Mouse (Mus musculus): Measurements from ENCODE around the gene Phldb2. TPM values are rescaled to one million over a fixed set of nuclear protein-coding genes. Genes with fewer than 3 reads are reported as not detected.
A peak's percentile ranks its signal among the peaks of the same experiment; 100 is the strongest.

The Phldb2 gene
- total RNA-seq, 2 experiments from 2014 or later, result 7.4 to 10.0 TPM

DNA sequence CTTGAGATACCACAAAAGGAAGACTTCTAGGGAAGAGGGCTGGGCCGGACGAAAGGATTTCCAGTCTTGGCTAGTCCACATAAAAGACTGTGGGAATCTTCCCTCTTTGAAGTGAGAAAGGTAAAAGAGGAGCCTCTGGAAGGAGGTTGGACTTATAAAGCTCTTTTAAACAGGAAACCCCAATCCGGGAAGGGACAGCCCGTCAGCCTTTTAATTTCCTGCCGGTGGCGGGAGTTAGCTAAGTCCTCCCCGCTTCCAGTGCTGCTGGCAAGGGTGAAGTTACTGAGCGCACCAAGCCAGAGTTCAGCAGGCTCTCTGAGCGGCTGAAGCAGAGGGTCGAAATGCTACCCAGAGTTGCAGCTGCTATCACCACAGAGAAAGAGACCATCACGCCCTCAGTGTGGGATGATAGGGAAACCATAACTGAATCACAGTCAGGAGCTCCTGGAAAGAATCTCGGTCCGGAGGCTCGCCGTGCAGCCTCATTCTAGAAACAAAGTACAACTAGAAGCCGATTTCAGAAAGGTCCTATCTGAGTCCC lies 110.0 kb downstream of the Phldb2 start:
- DNase-seq (ENCODE audit: low spot score in 2 of 2), result peak; percentile 5 to 17

DNA sequence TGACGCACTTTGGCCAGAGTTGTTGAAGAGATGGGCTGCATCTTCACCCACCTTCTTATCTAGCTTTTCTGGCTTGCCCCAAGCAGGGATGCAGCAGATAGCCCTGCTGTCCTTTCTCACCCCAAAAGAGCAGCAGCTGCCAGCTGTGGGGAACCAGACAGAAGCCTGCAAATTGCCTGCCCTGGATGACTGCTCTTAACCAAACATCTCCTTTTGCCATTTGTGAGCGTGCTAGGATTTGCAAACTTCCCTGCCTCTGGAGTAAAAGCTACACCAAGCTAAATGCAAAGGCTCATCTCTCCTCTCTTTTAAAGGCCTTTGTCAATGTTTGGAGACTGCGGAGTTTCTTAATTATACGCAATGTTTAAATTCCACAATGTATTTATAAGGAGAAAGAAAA lies 111.0 kb downstream of the Phldb2 start:
- no peak for DNase-seq (ENCODE audit: low spot score in 2 of 2)

DNA sequence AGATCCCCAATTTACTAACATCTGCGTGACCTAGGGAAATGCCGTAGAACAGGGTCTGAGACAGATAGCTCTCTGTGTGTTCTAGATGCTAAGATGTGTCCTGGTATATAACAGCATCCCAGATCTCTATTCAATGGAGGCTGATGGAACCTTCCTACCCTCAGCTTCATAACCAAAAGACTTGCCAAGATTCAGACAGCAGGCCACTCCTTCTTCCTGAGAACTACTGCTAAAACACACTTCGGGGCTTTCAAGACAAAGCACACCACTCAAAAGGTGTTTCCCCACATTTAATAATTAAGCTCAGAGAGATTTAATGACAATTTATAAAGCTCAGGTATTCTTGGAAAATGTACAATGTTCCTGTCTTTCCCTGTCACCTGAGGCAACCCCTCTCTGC lies 111.6 kb downstream of the Phldb2 start:
- no peak for DNase-seq (ENCODE audit: low spot score in 2 of 2)

DNA sequence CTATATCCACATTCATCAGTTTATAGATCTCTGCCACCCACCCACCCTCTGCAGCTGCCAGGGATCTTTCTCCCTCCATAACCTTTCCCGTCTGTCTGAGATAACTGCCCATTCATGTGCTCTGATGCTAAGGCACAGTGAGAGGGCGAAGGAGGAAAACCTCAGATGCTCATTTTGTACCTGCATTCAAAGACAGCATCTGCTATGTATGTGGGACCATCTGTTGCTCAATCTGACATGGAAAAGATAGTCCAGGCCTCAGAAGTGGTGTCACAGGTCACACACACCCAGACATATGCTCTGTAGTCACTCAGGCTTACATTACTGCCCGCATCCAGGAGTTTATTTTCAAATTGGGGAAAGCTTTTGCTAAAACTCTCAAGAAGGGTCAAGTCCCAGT lies 112.4 kb downstream of the Phldb2 start:
- no peak for DNase-seq (ENCODE audit: low spot score in 2 of 2)

DNA sequence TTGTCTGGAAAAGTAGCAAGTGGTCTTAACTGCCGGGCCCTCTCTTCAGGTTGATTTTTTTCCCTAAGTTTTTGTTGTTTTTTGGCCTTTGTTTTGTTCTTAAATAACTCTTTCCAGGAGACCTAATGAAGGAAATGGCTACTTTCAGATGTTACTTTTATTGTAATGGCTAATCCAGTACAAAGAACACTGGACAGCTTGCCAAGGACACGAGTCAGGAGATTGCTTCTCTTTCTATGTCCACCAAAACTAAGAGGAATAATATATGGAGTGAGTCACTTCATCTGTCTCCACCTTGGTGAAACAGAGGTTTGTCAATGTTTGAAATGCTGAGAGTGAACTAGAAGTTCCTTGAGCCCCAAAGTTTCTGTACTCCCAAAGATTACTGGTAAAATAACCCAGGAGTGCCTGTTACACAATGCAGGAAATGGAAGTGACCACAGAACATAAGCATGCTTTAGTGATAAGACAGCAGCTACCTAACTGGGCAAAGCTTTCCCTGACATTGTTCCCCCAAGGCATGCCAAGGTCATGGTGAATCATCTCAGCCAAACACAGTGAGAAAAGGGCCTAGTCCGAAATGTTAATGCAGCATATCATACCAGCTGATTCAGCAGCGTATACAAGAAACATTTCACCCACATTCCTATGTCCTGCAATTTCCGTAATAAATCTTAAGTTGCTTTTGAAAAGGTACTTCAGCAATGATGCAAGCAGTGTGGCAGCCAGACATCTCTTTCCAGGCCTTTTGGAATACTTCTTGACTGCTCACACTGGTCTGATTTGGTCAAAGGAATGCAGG lies 115.7 kb downstream of the Phldb2 start:
- no peak for DNase-seq (ENCODE audit: low spot score in 2 of 2)

DNA sequence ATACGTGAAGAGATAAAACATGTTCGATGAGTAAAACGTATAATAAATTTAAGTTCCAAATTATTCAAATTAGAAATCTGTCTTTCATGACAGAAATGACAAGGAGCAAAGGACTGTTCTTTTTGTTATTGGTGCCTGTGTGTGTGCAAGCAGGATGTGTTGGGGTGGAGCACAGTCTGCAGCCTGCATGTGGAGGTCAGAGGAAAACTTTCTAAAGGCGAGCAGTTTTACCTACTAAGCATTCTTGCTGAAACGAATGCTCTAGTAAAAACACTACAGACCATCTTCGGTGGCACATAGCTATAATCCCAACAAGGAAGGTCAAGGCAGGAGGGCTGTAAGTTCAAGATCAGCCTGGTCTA lies 120.7 kb downstream of the Phldb2 start:
- DNase-seq (ENCODE audit: low spot score in 2 of 2), result no peak

DNA sequence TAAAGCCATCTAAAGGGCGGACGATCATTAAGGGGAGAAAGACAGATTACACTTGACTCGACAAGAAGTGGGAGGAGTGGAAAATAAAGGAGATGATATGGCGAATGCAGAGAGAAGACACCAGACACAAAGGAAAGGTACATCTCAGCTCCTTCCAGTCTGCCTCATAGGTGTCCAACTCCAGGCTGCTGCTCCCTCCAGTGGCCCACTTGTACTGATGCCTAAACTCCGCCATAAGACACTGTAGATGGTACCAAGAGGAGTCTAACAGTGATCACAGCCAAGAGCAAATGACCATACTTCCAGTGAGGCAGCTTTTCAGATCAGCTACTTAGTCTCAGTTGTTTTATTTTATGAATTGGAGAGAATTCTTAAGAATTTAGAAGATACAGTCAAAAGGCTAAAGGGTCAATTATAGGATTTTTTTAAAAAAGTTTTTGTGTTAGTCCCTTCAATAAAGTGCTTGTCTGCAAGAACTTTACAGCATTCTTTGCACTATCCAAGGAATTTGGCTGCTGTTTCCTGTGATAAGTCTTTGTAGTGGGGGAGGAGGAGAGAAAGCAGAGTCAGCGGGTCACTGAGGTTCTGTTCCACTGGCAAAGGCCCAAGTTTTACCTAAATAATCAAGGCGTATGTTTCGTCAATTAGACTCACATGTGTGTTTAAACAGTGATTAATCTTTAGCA lies 121.2 kb downstream of the Phldb2 start:
- no peak for DNase-seq (ENCODE audit: low spot score in 2 of 2)

DNA sequence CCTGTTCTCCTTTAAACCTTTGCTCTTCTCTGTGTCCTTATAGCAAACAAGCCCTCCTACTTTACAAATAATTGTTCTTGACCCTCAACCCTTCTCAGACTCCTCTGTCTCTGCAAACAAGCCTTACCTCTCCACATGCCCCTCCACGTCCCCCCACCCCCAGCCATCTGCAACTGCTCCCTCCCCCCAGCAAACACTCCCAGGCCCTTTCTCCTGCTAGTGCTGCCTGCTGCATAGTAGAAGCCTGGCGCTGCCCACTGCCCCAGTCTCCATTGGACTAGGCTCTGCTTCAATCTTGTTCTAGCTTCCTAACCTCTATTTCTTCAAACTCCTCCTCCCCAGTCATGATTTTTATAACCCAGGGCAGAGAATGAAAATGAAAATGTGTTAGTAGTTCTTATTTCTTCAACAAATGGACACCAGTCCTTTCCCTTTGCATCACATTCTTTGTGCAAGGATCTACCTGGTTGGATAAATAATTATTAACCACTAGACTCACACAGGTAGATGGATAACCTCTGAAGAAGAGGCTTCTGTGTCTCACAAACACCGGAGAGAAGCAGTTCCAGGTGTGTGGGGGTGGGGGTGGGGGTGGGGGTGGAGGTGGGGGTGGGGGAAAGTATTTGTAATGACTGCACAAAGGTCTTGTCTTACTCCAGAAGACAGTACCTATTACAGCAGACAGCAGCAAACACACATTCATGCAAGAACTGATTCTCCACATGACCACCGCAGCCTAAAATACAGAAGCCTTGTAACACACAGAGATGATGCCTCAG lies 122.1 kb downstream of the Phldb2 start:
- no peak for DNase-seq (ENCODE audit: low spot score in 2 of 2)

DNA sequence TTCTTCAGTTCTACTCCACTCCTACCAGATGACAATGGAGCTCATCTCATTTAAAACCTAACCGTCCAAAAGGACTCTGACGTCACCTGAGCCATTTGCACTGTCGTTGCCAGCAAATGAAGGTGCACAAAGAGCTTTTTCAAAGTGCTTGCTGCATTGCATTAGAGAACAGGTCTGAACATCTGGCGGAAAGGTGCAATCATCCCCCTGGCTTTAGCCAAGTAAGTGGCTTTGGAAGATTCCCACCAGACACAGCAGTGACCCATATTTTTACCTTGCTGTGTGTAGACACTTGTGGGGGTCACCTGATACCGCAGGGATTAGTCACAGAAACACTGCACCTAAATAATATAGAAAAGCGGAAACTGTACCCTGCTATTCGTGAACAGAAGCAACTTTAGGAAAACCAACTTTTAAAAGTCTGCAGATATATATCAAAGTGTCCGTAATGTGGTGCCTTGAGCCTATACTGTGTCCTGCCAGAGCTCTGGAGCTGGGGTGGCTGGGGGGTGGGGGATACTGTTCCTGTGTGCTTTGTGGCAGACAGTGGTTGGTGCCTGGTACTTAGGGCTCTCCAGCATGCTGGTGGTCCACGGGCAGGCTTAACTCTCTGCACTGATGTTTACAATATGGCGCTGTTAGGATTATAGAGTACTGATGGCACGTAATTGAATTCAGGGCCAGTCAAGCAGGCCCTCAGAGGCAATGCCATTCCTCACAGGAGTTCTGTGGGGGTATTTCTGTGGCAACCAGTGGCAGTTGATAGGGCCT lies 123.1 kb downstream of the Phldb2 start:
- DNase-seq (ENCODE audit: low spot score in 2 of 2), result no peak

DNA sequence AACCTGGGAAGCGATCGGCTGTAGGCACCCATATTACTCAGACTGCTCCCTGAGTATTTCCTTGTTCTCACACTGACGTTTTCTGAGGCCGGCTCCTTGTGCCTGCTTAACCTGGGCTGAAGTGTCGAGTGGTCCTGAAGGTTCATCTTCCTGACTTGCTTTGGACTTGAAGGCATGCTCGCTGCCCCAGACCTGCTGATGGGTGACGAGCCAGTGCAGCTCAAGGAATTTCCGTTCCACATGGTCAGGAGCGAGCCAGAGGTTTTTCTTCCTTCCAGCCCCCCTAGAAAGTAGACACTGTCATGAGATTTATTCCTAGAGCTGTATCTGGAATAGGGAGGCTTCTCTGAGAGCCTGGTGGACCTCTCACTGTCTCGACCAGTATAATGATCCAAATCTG lies 128.1 kb downstream of the Phldb2 start:
- no peak for DNase-seq (ENCODE audit: low spot score in 2 of 2)

DNA sequence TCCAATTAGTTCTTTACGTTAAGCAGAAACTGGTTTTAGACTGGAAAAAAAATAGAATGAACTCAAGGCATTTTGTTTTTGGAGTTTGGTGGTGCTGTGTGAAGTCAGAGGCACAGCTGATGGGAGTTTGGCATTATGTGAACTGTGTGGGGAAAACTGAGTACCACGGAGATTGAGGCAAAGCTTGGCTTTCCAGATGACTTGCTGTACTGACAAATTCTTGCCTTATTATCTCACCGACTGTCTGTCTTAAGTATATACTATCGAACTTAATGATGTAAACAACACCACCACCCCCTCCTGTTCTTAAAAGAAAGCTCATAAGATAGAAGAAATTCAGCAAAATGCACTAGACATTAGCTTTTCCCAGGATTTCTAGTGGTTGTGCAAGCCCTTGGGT lies 129.4 kb downstream of the Phldb2 start:
- no peak for DNase-seq (ENCODE audit: low spot score in 2 of 2)

DNA sequence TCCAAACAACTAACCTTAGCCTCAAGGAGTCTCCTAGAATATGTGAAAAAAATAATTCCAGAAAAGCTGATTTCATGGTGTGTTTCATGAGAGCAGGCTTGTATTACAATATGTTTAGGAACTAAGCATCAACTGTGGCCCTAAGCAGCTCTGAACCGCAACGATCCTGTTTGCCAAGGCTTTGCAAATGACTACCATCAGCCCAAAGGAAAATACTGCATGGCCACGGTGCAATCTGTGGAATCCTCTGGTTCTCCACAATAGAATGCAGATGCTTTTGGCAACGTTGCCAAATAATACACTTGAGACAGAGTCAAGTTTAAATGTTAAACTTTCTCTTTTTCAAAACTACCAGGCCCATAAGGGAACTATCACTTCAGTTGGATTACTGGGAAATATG lies 133.5 kb downstream of the Phldb2 start:
- no peak for DNase-seq (ENCODE audit: low spot score in 2 of 2)

DNA sequence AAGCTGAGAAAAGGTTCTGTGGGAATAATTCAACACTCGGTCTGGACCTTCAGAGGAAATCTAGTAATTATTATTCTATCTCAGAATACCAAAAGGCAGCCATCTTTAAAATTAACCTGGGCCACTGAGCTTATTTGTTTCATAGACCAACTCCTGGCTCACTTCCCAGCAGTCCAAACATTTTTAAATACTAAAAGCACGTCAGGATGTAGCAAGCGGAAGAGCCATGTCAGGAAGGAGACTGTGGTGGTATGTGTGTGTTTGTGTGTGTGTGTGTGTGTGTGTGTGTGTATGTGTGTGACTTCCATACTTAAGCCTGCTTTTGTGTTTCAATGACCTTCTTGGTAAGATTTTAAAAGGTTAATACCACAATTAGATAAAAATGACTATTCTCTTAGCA lies 135.6 kb downstream of the Phldb2 start:
- no peak for DNase-seq (ENCODE audit: low spot score in 2 of 2)

DNA sequence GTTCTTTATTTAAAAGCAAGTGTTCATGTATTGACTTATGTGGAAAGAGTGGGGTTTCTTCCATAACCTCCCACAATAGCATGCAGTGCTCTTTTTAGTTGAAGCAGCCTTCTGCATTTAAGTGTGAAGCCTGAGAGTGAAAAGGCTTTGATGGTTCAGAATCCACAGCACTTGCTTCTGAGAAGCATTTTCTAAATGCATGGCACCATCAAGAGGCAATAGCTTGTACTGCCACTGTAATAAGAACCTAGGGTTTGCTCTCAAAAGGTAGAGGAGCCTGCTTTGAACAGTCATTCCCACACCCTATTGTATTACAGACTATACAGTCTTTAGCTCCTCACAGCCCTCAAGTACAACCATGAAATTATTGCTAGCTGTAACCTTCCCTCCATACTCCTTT lies 136.7 kb downstream of the Phldb2 start:
- DNase-seq (ENCODE audit: low spot score in 2 of 2), result peak in 1 of 2 experiments; percentile 35

DNA sequence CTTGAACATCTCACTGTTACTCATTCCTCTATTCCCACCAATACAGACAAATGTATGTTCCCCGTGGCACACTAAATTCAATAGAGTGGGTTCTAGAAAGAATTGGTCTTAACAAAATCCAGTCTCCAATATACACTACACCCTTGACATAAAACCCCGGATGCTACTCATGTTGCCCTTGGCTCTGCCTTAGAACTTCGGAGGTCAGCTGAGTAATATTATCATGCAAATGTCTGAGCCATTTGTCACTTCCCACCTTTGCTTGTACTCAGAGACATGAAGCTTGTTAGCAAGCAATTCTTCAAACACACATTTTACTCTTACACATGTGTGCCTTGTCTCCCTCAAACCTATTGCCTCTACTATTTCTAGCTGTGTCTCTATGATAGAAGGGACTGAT lies 138.8 kb downstream of the Phldb2 start:
- no peak for DNase-seq (ENCODE audit: low spot score in 2 of 2)

DNA sequence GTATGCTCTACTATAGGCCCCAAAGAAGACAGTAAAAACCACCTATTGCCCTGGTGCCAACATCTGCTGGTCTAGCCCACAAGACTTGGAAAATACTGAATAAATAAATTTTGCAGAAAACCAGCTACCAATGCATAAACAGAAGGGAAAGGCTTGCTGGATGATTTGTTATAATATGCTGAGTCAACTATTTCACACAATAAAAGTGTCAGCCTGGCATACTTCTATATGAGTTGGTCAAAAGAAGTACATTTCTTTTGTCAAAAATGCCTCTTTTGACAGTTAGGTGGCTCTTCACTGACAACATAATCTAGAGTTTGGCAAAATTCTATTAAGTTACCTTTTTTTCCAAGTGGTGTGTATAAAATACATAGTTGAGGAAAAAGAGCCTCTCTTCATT lies 141.6 kb downstream of the Phldb2 start:
- DNase-seq (ENCODE audit: low spot score in 2 of 2), result no peak

DNA sequence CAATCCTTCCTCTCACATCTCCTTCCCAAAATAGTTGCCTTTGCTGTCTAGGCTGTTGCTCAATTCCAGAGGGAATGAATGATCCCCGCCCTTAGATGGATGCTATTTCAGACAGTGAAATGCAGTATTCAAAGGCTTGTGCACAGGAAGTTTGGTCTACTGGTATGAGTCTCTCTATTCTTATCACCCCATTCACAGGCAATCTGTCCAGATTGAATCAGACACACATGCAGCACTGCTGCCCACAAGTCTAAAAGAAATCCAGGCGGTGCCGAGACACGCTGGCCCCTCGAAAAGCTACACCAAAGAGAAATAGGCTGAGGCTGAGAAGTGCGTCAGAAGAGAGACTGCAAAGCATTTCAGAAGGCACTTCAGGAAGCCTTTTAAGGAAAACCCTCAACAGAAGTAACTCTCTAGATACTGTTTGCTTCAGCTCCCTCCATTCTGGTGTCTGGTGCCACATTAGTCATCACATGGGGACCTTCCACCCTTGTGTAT lies 142.5 kb downstream of the Phldb2 start:
- DNase-seq (ENCODE audit: low spot score in 2 of 2), result no peak

DNA sequence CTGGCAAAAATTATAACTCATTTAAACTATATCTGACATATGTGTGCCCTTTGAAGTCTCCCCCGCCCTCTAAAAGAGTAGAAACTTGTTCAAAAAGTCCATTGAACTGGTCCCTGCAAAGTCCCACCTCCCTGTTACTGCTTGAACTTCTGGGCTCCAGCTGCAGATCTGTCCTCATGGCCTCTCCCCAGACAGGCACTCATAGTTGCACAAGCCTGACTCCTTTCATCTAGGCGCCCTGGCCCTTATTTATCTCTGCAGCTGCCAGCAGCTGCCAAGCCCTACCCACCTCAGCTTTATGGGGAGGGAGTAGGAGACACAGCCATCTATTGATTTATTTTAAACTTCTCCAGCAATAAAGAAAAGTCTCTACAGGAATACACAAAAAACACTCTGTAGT lies 143.2 kb downstream of the Phldb2 start:
- no peak for DNase-seq (ENCODE audit: low spot score in 2 of 2)

DNA sequence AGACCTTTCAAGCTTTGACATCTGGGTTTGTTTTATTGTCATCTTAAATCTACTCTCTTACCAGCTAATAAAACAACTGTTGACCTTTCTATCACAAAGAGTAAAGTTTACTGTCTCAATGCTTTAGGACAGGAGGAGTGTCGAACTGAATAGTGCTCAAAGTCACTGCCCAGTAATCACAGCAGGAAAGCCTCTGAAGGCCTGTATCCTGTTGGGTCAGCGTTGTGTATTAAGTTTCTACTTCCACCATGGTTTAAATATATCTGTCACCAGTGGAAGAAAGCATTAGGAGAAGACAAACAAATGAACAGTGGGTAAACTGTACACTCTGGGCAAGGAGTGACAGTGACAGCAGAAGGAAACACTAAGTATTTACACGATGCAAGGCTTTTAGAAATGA lies 148.7 kb downstream of the Phldb2 start:
- no peak for DNase-seq (ENCODE audit: low spot score in 2 of 2)

DNA sequence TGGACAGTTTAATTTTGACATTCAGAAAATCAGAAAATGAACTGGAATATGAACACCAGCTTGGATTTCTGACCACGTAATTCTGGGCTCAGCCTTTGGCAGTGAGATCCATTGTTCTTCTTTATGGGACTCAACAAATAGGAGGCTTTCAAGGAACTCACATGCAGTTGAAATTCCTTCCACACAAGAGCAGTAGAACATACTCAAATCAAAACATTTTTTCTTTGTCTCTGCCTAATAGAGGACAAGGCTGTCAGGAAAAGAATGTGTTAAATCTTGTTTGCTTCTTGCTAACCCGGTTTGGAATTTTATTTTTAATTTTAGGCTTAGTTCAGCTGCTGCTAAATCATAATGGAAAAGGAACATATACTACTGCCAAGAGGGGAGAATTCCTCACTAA lies 153.0 kb downstream of the Phldb2 start:
- DNase-seq (ENCODE audit: low spot score in 2 of 2), result no peak

DNA sequence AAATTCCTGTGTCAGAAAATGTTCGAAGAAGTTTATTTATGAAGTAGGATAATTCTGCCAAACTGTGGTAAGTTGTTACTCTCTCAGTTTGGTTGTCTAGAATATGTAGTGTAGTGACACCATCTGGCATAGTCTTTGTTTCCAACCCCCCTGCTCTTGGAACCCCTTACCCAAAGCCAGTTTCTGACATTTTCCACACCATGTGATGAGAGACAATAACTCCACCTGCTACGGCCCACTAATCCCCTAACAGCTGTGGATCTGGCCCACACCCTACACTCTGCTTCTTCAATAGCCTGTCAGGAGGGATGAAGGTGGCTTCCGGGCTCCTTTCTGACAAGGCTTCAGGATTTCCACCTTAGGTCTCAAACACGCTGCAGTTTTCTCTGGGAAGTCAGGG lies 154.2 kb downstream of the Phldb2 start:
- DNase-seq (ENCODE audit: low spot score in 2 of 2), result no peak
